Mouse (Mus musculus): Measurements from ENCODE around the gene Rarb. TPM values are rescaled to one million over a fixed set of nuclear protein-coding genes. Genes with fewer than 3 reads are reported as not detected.

Gene Rarb
- polyA plus RNA-seq, 1 experiment from 2014 or later: 11.6 TPM

- peak overlapping the region; percentile 33; the same call in 1 of the 2 replicates for H3K27ac ChIP-seq
- no peak overlapping the region for H3K4me2 ChIP-seq
- no peaks in the 10 kb centered on the region for H3K36me3 ChIP-seq
- ATAC-seq (replicated peaks; ENCODE audit: insufficient number of reproducible peaks, insufficient read depth, low FRiP score, low read depth): peak; percentile 71
- no peak overlapping the region for H3K4me3 ChIP-seq
- WGBS: 44% methylated on average over 4 of the region's 4 CpGs
- H3K4me1 ChIP-seq (replicated peaks): peaks cover 13% of the 10 kb centered on the region
- no peaks in the 10 kb centered on the region for H3K9me3 ChIP-seq (replicated peaks)
- no peak overlapping the region for H3K9ac ChIP-seq
- no peaks in the 10 kb centered on the region for H3K27me3 ChIP-seq
These were observed 370.5 kb downstream of the Rarb start for GRCm38 (mm10) chr14:16448269-16448987.

GRCm38 (mm10) chr14:16447587-16447986 is 371.4 kb downstream of the Rarb start:
- Histone ChIP-seq H3K9me3 (replicated peaks) (no peaks in the 10 kb centered on the region), H3K4me1 (replicated peaks) (peaks cover 13% of the 10 kb centered on the region), H3K4me2 (no peak overlapping the region), H3K27ac (no peak overlapping the region), H3K4me3 (no peak overlapping the region), H3K36me3 (0 out of 2 replicates have a peak, but pooled peaks cover 3% of the 10 kb centered on the region), H3K27me3 (no peaks in the 10 kb centered on the region), H3K9ac (no peak overlapping the region)
- 37% methylated on average over 3 of the region's 3 CpGs for WGBS
- ATAC-seq (replicated peaks; ENCODE audit: insufficient number of reproducible peaks, insufficient read depth, low FRiP score, low read depth): no peak

- Histone ChIP-seq H3K4me3 (no peak overlapping the region), H3K27ac (no peak overlapping the region), H3K36me3 (0 out of 2 replicates have a peak, but pooled peaks cover 3% of the 10 kb centered on the region), H3K27me3 (no peaks in the 10 kb centered on the region), H3K4me2 (no peak overlapping the region), H3K4me1 (replicated peaks) (peaks cover 11% of the 10 kb centered on the region), H3K9me3 (replicated peaks) (no peaks in the 10 kb centered on the region), H3K9ac (no peak overlapping the region)
- no peak for ATAC-seq (replicated peaks; ENCODE audit: insufficient number of reproducible peaks, insufficient read depth, low FRiP score, low read depth)
- 72% methylated on average over 4 of the region's 4 CpGs for WGBS
These were observed 374.1 kb downstream of the Rarb start for GRCm38 (mm10) chr14:16444859-16445258.

GRCm38 (mm10) chr14:16439385-16440126 is 379.4 kb downstream of the Rarb start:
- Histone ChIP-seq H3K27ac (no peak overlapping the region), H3K4me1 (replicated peaks) (peaks cover 3% of the 10 kb centered on the region; the same call in 1 of the 2 replicates), H3K9me3 (replicated peaks) (no peaks in the 10 kb centered on the region), H3K9ac (no peak overlapping the region), H3K36me3 (0 out of 2 replicates have a peak, but pooled peaks cover 7% of the 10 kb centered on the region), H3K4me2 (no peak overlapping the region), H3K4me3 (no peak overlapping the region), H3K27me3 (no peaks in the 10 kb centered on the region)
- no peak for ATAC-seq (replicated peaks; ENCODE audit: insufficient number of reproducible peaks, insufficient read depth, low FRiP score, low read depth)
- 75% methylated on average over 6 of the region's 6 CpGs for WGBS

GRCm38 (mm10) chr14:16437386-16437785 is 381.6 kb downstream of the Rarb start:
- Histone ChIP-seq H3K9me3 (replicated peaks) (no peaks in the 10 kb centered on the region), H3K9ac (no peak overlapping the region), H3K27me3 (no peaks in the 10 kb centered on the region), H3K4me1 (replicated peaks) (peaks cover 16% of the 10 kb centered on the region), H3K4me3 (no peak overlapping the region), H3K36me3 (0 out of 2 replicates have a peak, but pooled peaks cover 4% of the 10 kb centered on the region), H3K27ac (no peak overlapping the region), H3K4me2 (no peak overlapping the region)
- 88% methylated on average over 4 of the region's 4 CpGs for WGBS
- ATAC-seq (replicated peaks; ENCODE audit: insufficient number of reproducible peaks, insufficient read depth, low FRiP score, low read depth): no peak

GRCm38 (mm10) chr14:16434396-16435171 is 384.4 kb downstream of the Rarb start:
- 71% methylated on average over 3 of the region's 3 CpGs for whole genome bisulfite sequencing
- Histone ChIP-seq H3K9ac (no peak overlapping the region), H3K4me1 (replicated peaks) (peaks cover 20% of the 10 kb centered on the region), H3K4me2 (no peak overlapping the region), H3K36me3 (peaks cover 16% of the 10 kb centered on the region), H3K4me3 (no peak overlapping the region), H3K9me3 (replicated peaks) (no peaks in the 10 kb centered on the region), H3K27me3 (no peaks in the 10 kb centered on the region), H3K27ac (peak overlapping the region; percentile 87)
- ATAC-seq (replicated peaks; ENCODE audit: insufficient number of reproducible peaks, insufficient read depth, low FRiP score, low read depth): no peak

GRCm38 (mm10) chr14:16433206-16433605 is 385.8 kb downstream of the Rarb start:
- Histone ChIP-seq H3K4me1 (replicated peaks) (peaks cover 20% of the 10 kb centered on the region), H3K27me3 (no peaks in the 10 kb centered on the region), H3K4me2 (no peak overlapping the region), H3K4me3 (no peak overlapping the region), H3K9me3 (replicated peaks) (no peaks in the 10 kb centered on the region), H3K9ac (no peak overlapping the region), H3K27ac (peak overlapping the region; percentile 87), H3K36me3 (peaks cover 23% of the 10 kb centered on the region)
- 38% methylated on average over 2 of the region's 2 CpGs for WGBS
- ATAC-seq (replicated peaks; ENCODE audit: insufficient number of reproducible peaks, insufficient read depth, low FRiP score, low read depth): peak; percentile 75

- WGBS: 72% methylated on average over 3 of the region's 3 CpGs
- H3K4me1 ChIP-seq (replicated peaks): peaks cover 20% of the 10 kb centered on the region
- H3K36me3 ChIP-seq: peaks cover 23% of the 10 kb centered on the region
- H3K9ac ChIP-seq: no peak overlapping the region
- no peaks in the 10 kb centered on the region for H3K9me3 ChIP-seq (replicated peaks)
- no peaks in the 10 kb centered on the region for H3K27me3 ChIP-seq
- peak overlapping the region; percentile 87 for H3K27ac ChIP-seq
- ATAC-seq (replicated peaks; ENCODE audit: insufficient number of reproducible peaks, insufficient read depth, low FRiP score, low read depth): peak; percentile 27; the same call in 1 of the 2 replicates
- no peak overlapping the region for H3K4me2 ChIP-seq
- no peak overlapping the region for H3K4me3 ChIP-seq
These were observed 386.4 kb downstream of the Rarb start for GRCm38 (mm10) chr14:16432550-16432949.

- peaks cover 23% of the 10 kb centered on the region for H3K36me3 ChIP-seq
- no peak overlapping the region for H3K4me2 ChIP-seq
- H3K4me3 ChIP-seq: no peak overlapping the region
- H3K9me3 ChIP-seq (replicated peaks): no peaks in the 10 kb centered on the region
- H3K4me1 ChIP-seq (replicated peaks): peaks cover 20% of the 10 kb centered on the region
- ATAC-seq (replicated peaks; ENCODE audit: insufficient number of reproducible peaks, insufficient read depth, low FRiP score, low read depth): no peak
- no peaks in the 10 kb centered on the region for H3K27me3 ChIP-seq
- 51% methylated on average over 4 of the region's 4 CpGs for WGBS
- peak overlapping the region; percentile 87 for H3K27ac ChIP-seq
- no peak overlapping the region for H3K9ac ChIP-seq
These were observed 386.9 kb downstream of the Rarb start for GRCm38 (mm10) chr14:16431941-16432499.

GRCm38 (mm10) chr14:16427569-16427968 is 391.4 kb downstream of the Rarb start:
- H3K9ac ChIP-seq: no peak overlapping the region
- no peak overlapping the region for H3K4me2 ChIP-seq
- 68% methylated on average over 4 of the region's 4 CpGs for WGBS
- no peaks in the 10 kb centered on the region for H3K9me3 ChIP-seq (replicated peaks)
- H3K36me3 ChIP-seq: peaks cover 38% of the 10 kb centered on the region
- ATAC-seq (replicated peaks; ENCODE audit: insufficient number of reproducible peaks, insufficient read depth, low FRiP score, low read depth): no peak
- H3K27ac ChIP-seq: no peak overlapping the region
- no peak overlapping the region for H3K4me3 ChIP-seq
- peaks cover 6% of the 10 kb centered on the region for H3K4me1 ChIP-seq (replicated peaks)
- no peaks in the 10 kb centered on the region for H3K27me3 ChIP-seq

- H3K4me1 ChIP-seq (replicated peaks): no peaks in the 10 kb centered on the region
- H3K36me3 ChIP-seq: peaks cover 28% of the 10 kb centered on the region
- H3K27me3 ChIP-seq: no peaks in the 10 kb centered on the region
- H3K9me3 ChIP-seq (replicated peaks): no peaks in the 10 kb centered on the region
- ATAC-seq (replicated peaks; ENCODE audit: insufficient number of reproducible peaks, insufficient read depth, low FRiP score, low read depth): no peak
- H3K9ac ChIP-seq: no peak overlapping the region
- H3K4me3 ChIP-seq: no peak overlapping the region
- 83% methylated on average over 4 of the region's 4 CpGs for WGBS
- H3K4me2 ChIP-seq: no peak overlapping the region
- no peak overlapping the region for H3K27ac ChIP-seq
These were observed 404.8 kb downstream of the Rarb start for GRCm38 (mm10) chr14:16414163-16414562.

Data from heart, embryonic 15.5 days (tissue).